Mouse (Mus musculus) hindbrain, postnatal 0 days (tissue): ENCODE measurements around the gene Hkdc1. TPM values are rescaled to one million over a fixed set of nuclear protein-coding genes. Genes with fewer than 3 reads are reported as not detected.
"Not testable (repeated sequence)": the region's sequence is repeated elsewhere in the genome, so short reads cannot be mapped to it uniquely, and the experiment has no call there.

ENCODE experiments used
- ATAC-seq: fragments of 200-750 bp; cut with Nextera tagmentation; 2 replicates; pipeline ENCODE4 v1.8.0; 2017; ENCODE audit warnings: mild to moderate bottlenecking, moderate TSS enrichment, moderate library complexity
- DNase-seq: peaks from one replicate; pipeline ENCODE4 v3.0.0-alpha.2; 2015; ENCODE audit warnings: low spot score
- H3K27ac ChIP-seq: fragments of 300-500 bp; sonication (generic); 2 replicates; pipeline ENCODE4 v1.5.1; 2014; ENCODE audit warnings: mild to moderate bottlenecking
- H3K27me3 ChIP-seq: fragments of 300-500 bp; sonication (generic); 2 replicates; pipeline ENCODE4 v1.6.1; 2014; ENCODE audit warnings: low read length, mixed read lengths; ENCODE audit not compliant: insufficient read depth
- H3K36me3 ChIP-seq: fragments of 300-500 bp; sonication (generic); 2 replicates; pipeline ENCODE4 v1.6.1; 2014; ENCODE audit warnings: low read length, mixed read lengths; ENCODE audit not compliant: insufficient read depth
- H3K4me1 ChIP-seq: fragments of 300-500 bp; sonication (generic); 2 replicates; pipeline ENCODE4 v1.6.1; 2014; ENCODE audit warnings: antibody characterized with exemption, low read length, mixed read lengths; ENCODE audit not compliant: insufficient read depth
- H3K4me2 ChIP-seq: fragments of 300-500 bp; sonication (generic); 2 replicates; pipeline ENCODE4 v1.6.1; 2014; ENCODE audit warnings: low read depth, mild to moderate bottlenecking, low read length, moderate library complexity, mixed read lengths
- H3K4me3 ChIP-seq: fragments of 300-500 bp; sonication (generic); 2 replicates; pipeline ENCODE4 v1.5.1; 2014; ENCODE audit warnings: low read length
- H3K9ac ChIP-seq: fragments of 300-500 bp; sonication (generic); replicated peaks from 2 replicates; pipeline ENCODE4 v1.6.1; 2014; ENCODE audit warnings: mild to moderate bottlenecking, low read length, moderate library complexity, mixed read lengths
- H3K9me3 ChIP-seq: fragments of 300-500 bp; sonication (generic); 2 replicates; pipeline ENCODE4 v1.6.1; 2016; ENCODE audit warnings: low read length, mixed read lengths
- CTCF ChIP-seq: IDR thresholded peaks from 2 replicates; pipeline ENCODE4 v1.5.1; 2016; ENCODE audit warnings: antibody characterized with exemption, control low read depth, low read depth
- WGBS: fragments of 180-500 bp; shearing (Covaris S2); extraction: QIAGEN DNeasy Blood & Tissue Kit; methylation state at CpG from one replicate; pipeline ENCODE4 v1.1.7; 2014; 5-methylcytosine and 5-hydroxymethylcytosine counted together
- polyA plus RNA-seq: library from polyadenylated mRNA; unstranded; fragments of >200 nt; fragmentation: Nextera tagmentation; extraction: Ambion mirVana; gene quantifications from 2 replicates; pipeline ENCODE4 v1.2.1, GENCODE M21; 2015
- total RNA-seq: library from RNA; depleted of rRNA; stranded (reverse); fragments of >200 nt; gene quantifications from 2 replicates; pipeline ENCODE4 v1.2.3, GENCODE M21; 2014; rRNA removed

Hkdc1 gene
- 2.1 and 2.5 TPM in 2 replicates for total RNA-seq
- polyA plus RNA-seq: 0.82 and 1.1 TPM in 2 replicates

- H3K27ac ChIP-seq: no peak within 1 kb of the TSS
- TF ChIP-seq CTCF: no peak
- 42% methylated on average over 15 of the region's 15 CpGs for WGBS
- no peak within 1 kb of the TSS for H3K4me3 ChIP-seq
- no peaks in the 10 kb centered on the region for H3K27me3 ChIP-seq
- H3K9me3 ChIP-seq: no peaks in the 10 kb centered on the region
- no peak within 1 kb of the TSS for H3K9ac ChIP-seq
- H3K4me1 ChIP-seq: no peaks in the 10 kb centered on the region
- no peak for DNase-seq
- H3K36me3 ChIP-seq: no peaks in the 10 kb centered on the region
- no peak for ATAC-seq
- no peak within 1 kb of the TSS for H3K4me2 ChIP-seq
Measured at GRCm38 (mm10) chr10:62422255-62422654, at the start of gene Hkdc1. Gene Hkdc1 (minus strand): TSS chr10:62422491.

- Histone ChIP-seq H3K4me3 (no peak overlapping the region), H3K27me3 (no peaks in the 10 kb centered on the region), H3K4me1 (no peaks in the 10 kb centered on the region), H3K9me3 (no peaks in the 10 kb centered on the region), H3K9ac (no peak overlapping the region), H3K36me3 (no peaks in the 10 kb centered on the region), H3K27ac (no peak overlapping the region), H3K4me2 (no peak overlapping the region)
- TF ChIP-seq CTCF: no peak
- ATAC-seq (no peak), DNase-seq (no peak)
- WGBS: 55% methylated on average over 5 of the region's 5 CpGs
Measured at GRCm38 (mm10) chr10:62471105-62471504, 48.8 kb upstream of the Hkdc1 start.

GRCm38 (mm10) chr10:62469736-62470135, 47.4 kb upstream of the Hkdc1 start:
- H3K4me1 ChIP-seq: no peaks in the 10 kb centered on the region
- no peak overlapping the region for H3K4me2 ChIP-seq
- 95% methylated on average over 4 of the region's 4 CpGs for WGBS
- H3K9me3 ChIP-seq: no peaks in the 10 kb centered on the region
- no peak for ATAC-seq
- no peak overlapping the region for H3K9ac ChIP-seq
- H3K4me3 ChIP-seq: no peak overlapping the region
- no peak for TF ChIP-seq CTCF
- no peak for DNase-seq
- no peaks in the 10 kb centered on the region for H3K36me3 ChIP-seq
- no peak overlapping the region for H3K27ac ChIP-seq
- no peaks in the 10 kb centered on the region for H3K27me3 ChIP-seq

GRCm38 (mm10) chr10:62461321-62461720, 39.0 kb upstream of the Hkdc1 start:
- Histone ChIP-seq H3K9me3 (no peaks in the 10 kb centered on the region), H3K9ac (no peak overlapping the region), H3K36me3 (peaks cover 28% of the 10 kb centered on the region), H3K4me1 (no peaks in the 10 kb centered on the region), H3K4me2 (no peak overlapping the region), H3K27ac (no peak overlapping the region), H3K27me3 (no peaks in the 10 kb centered on the region), H3K4me3 (no peak overlapping the region)
- no peak for ATAC-seq
- TF ChIP-seq CTCF: no peak
- no peak for DNase-seq

GRCm38 (mm10) chr10:62452001-62452400, 29.7 kb upstream of the Hkdc1 start:
- not testable (repeated sequence) for ATAC-seq, H3K4me1 ChIP-seq, H3K9me3 ChIP-seq, H3K27ac ChIP-seq, DNase-seq, H3K36me3 ChIP-seq, H3K27me3 ChIP-seq, H3K4me2 ChIP-seq, H3K4me3 ChIP-seq, H3K9ac ChIP-seq
- 76% methylated on average over 11 of the region's 11 CpGs for WGBS

- peaks cover 7% of the 10 kb centered on the region; the same call in 1 of the 2 replicates for H3K4me1 ChIP-seq
- no peaks in the 10 kb centered on the region for H3K9me3 ChIP-seq
- WGBS: 39% methylated on average over 18 of the region's 18 CpGs
- ATAC-seq (no peak; the same call in 1 of the 2 replicates), DNase-seq (no peak)
- no peaks in the 10 kb centered on the region for H3K27me3 ChIP-seq
- H3K36me3 ChIP-seq: peaks cover 20% of the 10 kb centered on the region
- H3K4me2 ChIP-seq: peak overlapping the region; percentile 80
- H3K4me3 ChIP-seq: peak overlapping the region; percentile 97
- TF ChIP-seq CTCF: no peak
- H3K9ac ChIP-seq: peak overlapping the region; percentile 93
- H3K27ac ChIP-seq: peak overlapping the region; percentile 96
Measured at GRCm38 (mm10) chr10:62450280-62450640, 28.0 kb upstream of the Hkdc1 start.

GRCm38 (mm10) chr10:62449364-62450279, 27.3 kb upstream of the Hkdc1 start, which contains the start of the genes 4930507D05Rik and Supv3l1:
Gene 4930507D05Rik (plus strand): TSS chr10:62449489.
Gene Supv3l1 (minus strand): TSS chr10:62449738.
- peak within 1 kb of the TSS; percentile 96 for H3K27ac ChIP-seq
- H3K9me3 ChIP-seq: no peaks in the 10 kb centered on the region
- under 1% methylated on average over 73 of the region's 73 CpGs for WGBS
- DNase-seq (peak; percentile 94), ATAC-seq (peak; percentile 94)
- peak within 1 kb of the TSS; percentile 93 for H3K9ac ChIP-seq
- peak within 1 kb of the TSS; percentile 97 for H3K4me3 ChIP-seq
- H3K4me1 ChIP-seq: peaks cover 7% of the 10 kb centered on the region; the same call in 1 of the 2 replicates
- H3K36me3 ChIP-seq: peaks cover 27% of the 10 kb centered on the region
- no peak for TF ChIP-seq CTCF
- H3K4me2 ChIP-seq: peak within 1 kb of the TSS; percentile 80
- no peaks in the 10 kb centered on the region for H3K27me3 ChIP-seq
